Mouse (Mus musculus): ENCODE measurements around the gene Coq9.
"Not testable (repeated sequence)": the region's sequence is repeated elsewhere in the genome, so short reads cannot be mapped to it uniquely, and the experiment has no call there.

Coq9 gene

DNA sequence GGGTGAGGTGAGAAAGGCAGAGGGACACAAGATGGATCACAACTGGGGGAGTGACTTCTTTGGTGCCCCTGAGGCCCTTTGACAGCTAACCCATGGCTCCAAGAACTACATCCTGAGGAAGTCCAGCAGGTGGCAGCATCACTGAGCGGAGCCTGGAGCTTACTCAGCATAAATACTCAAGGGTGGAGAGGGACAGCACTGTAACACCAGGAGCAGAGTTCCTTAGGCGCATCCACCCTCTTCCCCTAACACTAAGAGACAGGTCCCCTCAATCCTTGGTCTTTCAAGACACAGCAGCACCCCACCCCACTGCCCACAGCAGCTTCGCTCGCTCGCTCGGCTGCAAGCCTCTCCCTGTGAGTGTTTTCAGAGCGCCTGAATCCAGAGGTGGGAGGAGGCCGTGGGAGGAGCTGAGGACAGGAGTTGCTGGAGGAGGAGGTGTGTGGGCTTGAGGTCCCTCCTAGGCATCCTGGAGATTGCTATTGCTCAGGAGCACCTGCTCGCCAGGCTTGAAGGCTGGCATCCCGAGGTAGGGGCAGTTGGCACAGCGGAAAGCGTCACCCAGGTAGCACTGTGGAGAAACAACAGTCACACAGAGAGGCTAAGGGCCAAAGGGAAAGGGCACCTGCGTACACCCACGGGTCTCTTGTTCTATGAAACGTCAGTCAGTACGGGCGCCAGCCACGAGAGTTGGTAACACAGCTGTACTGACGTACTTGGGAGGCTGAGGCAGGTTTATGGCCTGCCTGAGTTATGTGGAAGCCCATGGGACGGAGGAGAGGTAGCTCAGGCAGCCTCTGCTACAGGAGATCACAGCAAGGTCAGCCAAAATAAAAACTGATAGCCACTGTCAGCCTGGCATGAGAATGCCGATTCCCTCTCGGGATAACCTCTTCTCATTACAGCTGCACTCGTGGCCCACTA, 15.2 kb upstream of the Coq9 start:
- DNase-seq = peak; percentile 50 to 53

GRCm38 (mm10) chr8:94825170-94825569, 13.0 kb upstream of the Coq9 start:
- no peak for DNase-seq

DNA sequence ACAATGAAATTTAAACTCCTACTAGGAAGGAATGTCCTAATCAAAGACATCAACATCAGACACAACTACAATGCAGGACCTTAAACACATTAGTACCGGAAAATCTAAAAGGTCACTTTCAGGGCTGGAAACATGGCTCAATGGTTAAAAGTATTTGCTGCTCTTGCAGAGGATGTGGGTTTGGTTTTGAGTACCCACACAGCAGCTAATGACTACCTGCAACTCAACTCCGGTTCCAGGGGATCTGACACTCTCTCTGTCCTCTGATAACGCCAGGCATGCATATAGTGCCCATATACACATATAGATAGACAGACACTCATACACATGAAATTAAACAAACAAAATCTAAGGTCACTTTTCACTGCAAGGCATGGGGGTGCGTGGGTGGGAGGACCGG, 11.9 kb upstream of the Coq9 start:
- DNase-seq = no peak

DNA sequence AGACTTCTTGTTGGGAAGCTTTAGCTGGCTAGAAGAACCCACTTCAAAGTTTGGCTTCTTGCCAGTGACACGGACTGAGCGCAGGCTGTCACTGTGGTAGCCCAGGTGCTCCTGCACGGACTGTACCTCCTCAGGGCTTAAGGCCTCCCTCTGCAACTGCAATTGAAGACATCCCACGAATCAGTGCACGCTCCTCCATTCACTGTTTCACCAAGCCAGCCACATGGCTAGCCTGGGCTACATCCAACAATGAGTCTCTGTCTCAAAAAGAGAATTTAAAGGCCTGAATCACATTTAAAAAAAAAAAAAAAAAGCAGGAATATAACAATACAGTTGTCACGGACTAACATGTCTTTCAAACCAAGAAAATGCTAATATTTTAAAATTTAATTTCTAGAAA, 9.8 kb upstream of the Coq9 start:
- DNase-seq = no peak

DNA sequence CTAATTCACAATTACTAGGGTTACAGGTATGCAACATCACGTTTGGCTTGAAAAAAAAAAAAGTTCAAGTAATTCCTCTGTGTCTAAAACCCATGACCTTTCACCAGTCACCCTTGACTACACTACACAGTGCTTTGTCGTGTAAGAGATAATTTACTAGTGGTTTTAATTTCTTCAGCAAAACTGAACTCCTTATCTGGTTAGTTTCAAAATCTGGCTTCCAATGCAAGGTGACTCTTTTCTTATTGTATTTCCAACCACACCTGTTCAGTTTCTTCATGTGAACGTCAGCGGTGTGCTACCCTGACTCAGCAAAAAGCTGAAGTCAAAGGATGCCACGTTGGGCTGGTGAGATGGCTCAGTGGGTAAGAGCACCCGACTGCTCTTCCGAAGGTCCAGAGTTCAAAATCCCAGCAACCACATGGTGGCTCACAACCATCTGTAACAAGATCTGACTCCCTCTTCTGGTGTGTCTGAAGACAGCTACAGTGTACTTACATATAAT, 4.2 kb upstream of the Coq9 start:
- not testable (repeated sequence) for DNase-seq

DNA sequence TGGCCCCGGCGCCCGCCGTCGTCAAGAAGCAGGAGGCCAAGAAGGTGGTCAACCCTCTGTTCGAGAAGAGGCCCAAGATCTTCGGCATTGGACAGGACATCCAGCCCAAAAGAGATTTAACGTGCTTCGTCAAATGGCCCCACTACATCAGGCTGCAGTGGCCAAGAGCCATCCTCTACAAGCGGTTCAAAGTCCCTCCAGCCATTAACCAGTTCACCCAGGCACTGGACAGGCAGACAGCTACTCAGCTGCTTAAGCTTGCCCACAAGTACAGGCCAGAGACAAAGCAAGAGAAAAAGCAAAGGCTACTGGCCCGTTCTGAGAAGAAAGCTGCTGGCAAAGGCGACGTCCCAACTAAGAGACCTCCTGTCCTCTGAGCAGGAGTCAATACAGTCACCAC, 2.4 kb upstream of the Coq9 start:
- not testable (repeated sequence) for DNase-seq

DNA sequence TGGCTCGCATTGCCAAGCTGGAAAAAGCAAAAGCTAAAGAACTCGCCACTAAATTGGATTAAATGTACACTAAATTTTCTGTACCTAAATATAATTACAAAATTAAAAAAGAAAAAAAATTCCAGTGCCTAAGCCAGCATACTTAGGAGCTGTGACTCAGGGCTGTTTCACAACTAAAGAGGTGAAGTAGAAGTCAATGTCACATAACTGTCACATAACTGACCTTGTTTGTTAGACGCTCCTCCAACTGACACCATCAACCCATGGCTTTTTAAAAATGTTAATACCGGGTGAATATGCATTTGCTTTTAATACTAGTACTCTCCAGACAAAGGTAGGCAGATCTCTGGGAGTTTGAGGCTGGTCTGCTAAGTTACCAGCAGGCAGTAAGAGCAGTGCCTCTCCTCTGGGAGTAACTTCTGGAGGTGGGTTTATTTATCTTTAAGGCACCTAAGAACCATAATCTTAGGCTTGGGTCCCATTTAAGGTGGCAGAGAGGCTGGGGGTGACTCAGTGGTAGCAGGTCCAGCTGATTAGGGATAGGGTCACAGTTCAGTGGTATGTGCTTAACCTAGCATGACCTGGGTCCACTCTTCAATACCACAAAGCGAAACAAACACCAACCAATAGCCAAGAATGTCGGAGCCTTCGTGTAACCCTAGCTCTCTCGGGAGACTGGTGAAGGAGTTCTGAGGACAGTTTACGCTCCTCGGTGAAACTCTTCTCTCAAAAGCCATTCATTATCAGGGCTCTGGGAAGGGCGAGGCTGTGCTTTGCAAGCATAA, 1.5 kb upstream of the Coq9 start:
- no peak for DNase-seq

- no peak for DNase-seq
Observed at GRCm38 (mm10) chr8:94838600-94838999, 479 bp downstream of the Coq9 start.

GRCm38 (mm10) chr8:94841183-94841582, 3.1 kb downstream of the Coq9 start:
- DNase-seq = no peak

- no peak for DNase-seq
Observed at GRCm38 (mm10) chr8:94850049-94850448, 11.9 kb downstream of the Coq9 start.

- not testable (repeated sequence) for DNase-seq
Observed at GRCm38 (mm10) chr8:94854761-94855160, 16.6 kb downstream of the Coq9 start.

DNA sequence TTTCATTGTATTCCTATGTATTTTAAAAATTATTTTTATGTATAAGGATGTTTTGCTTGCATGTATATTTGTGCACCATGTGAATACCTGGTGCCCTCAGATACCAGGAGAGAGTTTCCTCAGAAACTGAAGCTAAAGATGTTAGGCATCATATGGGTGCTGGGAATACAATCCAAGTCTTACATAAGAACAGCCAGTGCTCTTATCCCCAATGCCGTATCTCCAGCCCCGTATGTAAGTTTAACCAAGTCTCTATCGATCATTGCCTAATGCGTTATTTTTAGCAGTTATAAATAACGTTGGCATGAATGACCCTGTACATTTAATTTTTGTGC, 18.9 kb downstream of the Coq9 start:
- no peak for DNase-seq

DNA sequence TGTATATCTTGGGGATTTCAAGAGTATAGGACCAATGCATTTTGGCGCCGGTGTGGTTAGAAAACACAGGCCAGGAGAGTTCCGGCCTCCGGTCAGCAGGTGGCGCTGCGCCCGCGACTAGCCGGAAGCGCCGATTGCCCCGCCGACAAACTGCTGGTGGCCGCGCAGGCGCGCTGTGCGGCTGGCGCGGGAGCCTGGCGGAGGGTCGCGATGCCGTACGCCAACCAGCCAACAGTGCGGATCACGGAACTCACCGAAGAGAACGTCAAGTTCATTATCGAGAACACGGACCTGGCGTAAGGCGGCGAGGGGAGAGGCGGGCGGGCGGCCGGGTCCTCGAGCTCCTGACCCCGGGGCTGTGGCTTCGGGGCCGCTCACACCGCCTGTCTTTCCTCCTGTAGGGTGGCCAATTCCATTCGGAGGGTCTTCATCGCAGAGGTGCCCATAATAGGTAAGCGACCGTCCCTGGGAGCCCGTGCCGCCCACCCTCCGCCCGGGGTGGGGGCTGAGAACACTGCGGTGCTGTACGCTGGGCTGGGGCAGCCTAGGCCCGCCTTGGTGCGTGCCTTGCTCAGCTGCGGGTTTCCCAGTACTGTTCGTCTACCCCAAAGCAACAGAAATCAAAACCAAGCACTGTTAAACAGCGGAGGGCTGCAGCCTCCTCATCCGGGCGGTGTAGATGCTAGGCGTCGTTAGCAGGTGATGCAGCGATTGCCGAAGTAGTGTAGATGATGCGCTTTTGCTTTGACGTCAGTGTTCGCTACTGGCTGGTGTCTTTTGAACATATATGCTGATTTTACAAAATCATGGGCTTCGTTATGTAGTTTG, 19.4 kb downstream of the Coq9 start, which contains the start of gene Polr2c:
TSS of gene Polr2c (plus strand) at position 105 of the 828 bp plus-strand sequence.
- peak; percentile 88 to 91 for DNase-seq

DNA sequence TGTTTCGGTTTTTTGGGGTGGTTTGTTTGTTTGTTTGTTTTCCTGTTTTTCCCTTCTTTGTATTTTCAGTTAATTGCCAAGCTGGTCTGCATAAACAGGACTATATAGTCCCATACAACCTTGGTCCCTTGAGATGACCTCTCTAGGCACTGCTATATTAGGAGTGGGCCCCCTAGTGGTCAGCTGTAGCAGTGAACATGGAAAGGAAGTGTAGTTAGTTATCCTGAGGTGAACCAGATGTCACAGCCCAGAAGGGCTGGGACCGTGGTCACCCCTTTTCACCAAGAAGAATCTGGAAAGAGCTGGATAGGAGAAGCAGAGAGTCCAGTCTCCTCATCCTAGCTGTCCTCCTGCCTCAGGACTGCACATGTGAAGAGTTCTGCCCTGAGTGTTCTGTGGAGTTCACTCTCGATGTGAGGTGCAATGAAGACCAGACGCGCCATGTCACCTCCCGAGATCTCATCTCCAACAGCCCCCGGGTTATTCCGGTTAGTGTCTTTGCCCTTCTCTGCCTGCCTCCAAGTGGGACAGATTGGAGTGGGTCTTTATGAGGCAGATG, 23.3 kb downstream of the Coq9 start:
- peak; percentile 43 to 60 for DNase-seq

- no peak for DNase-seq
Observed at GRCm38 (mm10) chr8:94862487-94863220, 24.5 kb downstream of the Coq9 start.

- DNase-seq = no peak
Observed at GRCm38 (mm10) chr8:94863897-94864673, 26.0 kb downstream of the Coq9 start.

DNA sequence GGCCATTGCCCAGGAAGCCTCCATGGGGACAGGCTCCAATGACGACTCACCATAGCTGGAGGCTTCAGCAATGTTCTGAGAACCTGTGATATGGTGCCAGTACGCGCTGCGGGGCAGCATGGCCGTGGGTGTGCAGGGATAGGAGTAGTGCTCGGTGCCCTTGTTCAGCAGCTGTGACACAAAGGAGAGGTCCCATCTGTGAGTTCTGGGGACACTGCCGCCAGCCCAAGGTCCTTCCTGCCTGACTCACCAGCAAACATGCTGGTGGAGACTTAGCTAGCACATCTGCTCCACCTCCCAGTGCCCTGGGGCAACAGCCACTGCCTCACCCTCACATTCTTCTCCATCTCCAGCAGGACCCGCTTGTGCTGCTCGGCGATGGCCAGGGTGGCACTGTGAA, 27.2 kb downstream of the Coq9 start:
- DNase-seq = no peak

DNA sequence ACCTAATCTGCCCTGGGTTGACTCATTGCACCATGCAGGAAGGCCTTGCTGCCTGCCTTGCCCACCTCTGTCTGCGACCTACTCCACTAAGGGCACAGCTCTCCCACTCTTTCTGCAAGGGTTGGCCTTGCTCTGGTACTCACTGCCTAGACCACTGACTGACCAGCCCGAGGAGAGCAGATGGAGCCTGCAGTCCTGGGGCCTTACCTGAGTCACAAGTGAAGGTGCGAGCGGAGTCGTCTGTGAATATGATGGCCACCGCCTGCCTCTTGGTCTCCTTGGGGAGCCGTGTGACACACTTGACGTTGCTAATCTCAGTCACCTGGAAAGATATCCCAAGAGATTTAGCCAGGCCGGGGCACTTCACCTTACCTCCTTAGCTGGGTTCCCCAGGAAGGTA, 28.8 kb downstream of the Coq9 start:
- DNase-seq = no peak

- DNase-seq = no peak
Observed at GRCm38 (mm10) chr8:94869146-94869545, 31.0 kb downstream of the Coq9 start.

GRCm38 (mm10) chr8:94870003-94870402, 31.9 kb downstream of the Coq9 start:
- no peak for DNase-seq
